Mouse (Mus musculus) MEL (cell line): ENCODE measurements around the gene Dennd2a. TPM values are rescaled to one million over a fixed set of nuclear protein-coding genes. Genes with fewer than 3 reads are reported as not detected.

Source experiments
- DNase-seq: peaks from one replicate; pipeline ENCODE4 v3.0.0; 2011; ENCODE audit warnings: low read depth, low spot score
- H3K27ac ChIP-seq: 2 replicates; pipeline ENCODE4 v1.5.1; 2012; ENCODE audit warnings: low read depth, mild to moderate bottlenecking, control low read depth, low read length, moderate library complexity; ENCODE audit not compliant: control insufficient read depth
- H3K27me3 ChIP-seq, 2 experiments: fragments of 150-350 bp in 1 of 2; sonication (generic) in 1 of 2; 2 replicates each; pipeline ENCODE4 v1.6.1; 2012; ENCODE audit warnings: low read length in 2 of 2, mild to moderate bottlenecking in 2 of 2, improper control_type of control experiment in 1 of 2, moderate library complexity in 1 of 2; ENCODE audit not compliant: insufficient read depth in 2 of 2, control insufficient read depth in 1 of 2
- H3K36me3 ChIP-seq, 2 experiments: 2 replicates each; pipeline ENCODE4 v1.6.1; 2012 to 2014; ENCODE audit warnings: low read length in 2 of 2, improper control_type of control experiment in 1 of 2, inconsistent platforms in 1 of 2, mild to moderate bottlenecking in 1 of 2; ENCODE audit not compliant: insufficient read depth in 2 of 2, control insufficient read depth in 1 of 2
- H3K4me1 ChIP-seq, 2 experiments: fragments of 150-350 bp in 1 of 2; sonication (generic) in 1 of 2; 2 replicates each; pipeline ENCODE4 v1.6.1; 2012; ENCODE audit warnings: low read length in 2 of 2, improper control_type of control experiment in 1 of 2, mild to moderate bottlenecking in 1 of 2; ENCODE audit not compliant: insufficient read depth in 2 of 2, control insufficient read depth in 1 of 2
- H3K4me3 ChIP-seq, 2 experiments: fragments of 150-350 bp in 1 of 2; sonication (generic) in 1 of 2; 2 replicates each; pipeline ENCODE4 v1.5.1; 2012; ENCODE audit warnings: low read depth in 2 of 2, low read length in 2 of 2, mild to moderate bottlenecking in 2 of 2, moderate library complexity in 2 of 2, control low read depth in 1 of 2, improper control_type of control experiment in 1 of 2; ENCODE audit not compliant: control insufficient read depth in 1 of 2, insufficient read depth in 1 of 2
- H3K79me2 ChIP-seq: 2 replicates; pipeline ENCODE4 v1.6.1; 2012; ENCODE audit warnings: mild to moderate bottlenecking, low read length, moderate library complexity; ENCODE audit not compliant: control insufficient read depth, poor library complexity, insufficient read depth
- H3K9ac ChIP-seq: 2 replicates; pipeline ENCODE4 v1.6.1; 2012; ENCODE audit warnings: low read depth, mild to moderate bottlenecking, control low read depth, low read length, moderate library complexity; ENCODE audit not compliant: control insufficient read depth, poor library complexity, severe bottlenecking
- H3K9me3 ChIP-seq: fragments of 150-350 bp; sonication (generic); replicated peaks from 2 replicates; pipeline ENCODE4 v1.6.1; 2012; ENCODE audit warnings: mild to moderate bottlenecking, low read length, improper control_type of control experiment, moderate library complexity; ENCODE audit not compliant: insufficient read depth
- CHD2 ChIP-seq: IDR thresholded peaks from 2 replicates; pipeline ENCODE4 v1.6.1; 2011; ENCODE audit warnings: low read length, improper control_type of control experiment
- CTCF ChIP-seq, 3 experiments: IDR thresholded peaks in 2 of 3; conservative IDR thresholded peaks in 1 of 3; 2 replicates each; pipeline ENCODE4 v1.5.1; 2011 to 2012; ENCODE audit warnings: low read length in 3 of 3, low read depth in 2 of 3, mild to moderate bottlenecking in 2 of 3, improper control_type of control experiment in 1 of 3, inconsistent platforms in 1 of 3, mixed read lengths in 1 of 3, moderate library complexity in 1 of 3; ENCODE audit not compliant: control insufficient read depth in 1 of 3, insufficient read depth in 1 of 3, poor library complexity in 1 of 3, severe bottlenecking in 1 of 3
- E2F4 ChIP-seq: IDR thresholded peaks from 2 replicates; pipeline ENCODE4 v1.6.1; 2011; ENCODE audit warnings: low read depth, low read length, improper control_type of control experiment, borderline replicate concordance
- EP300 ChIP-seq, 2 experiments: IDR thresholded peaks; 2 replicates each; pipeline ENCODE4 v1.6.1; 2011; ENCODE audit warnings: improper control_type of control experiment in 2 of 2, low read length in 2 of 2, low read depth in 1 of 2, mild to moderate bottlenecking in 1 of 2
- GABPA ChIP-seq: IDR thresholded peaks from 2 replicates; pipeline ENCODE4 v1.6.1; 2012; ENCODE audit warnings: low read depth, mild to moderate bottlenecking, inconsistent platforms, low read length, improper control_type of control experiment, moderate library complexity
- GATA1 ChIP-seq: IDR thresholded peaks from 2 replicates; pipeline ENCODE4 v1.6.1; 2011; ENCODE audit warnings: low read depth, low read length, improper control_type of control experiment
- HCFC1 ChIP-seq: IDR thresholded peaks from 2 replicates; pipeline ENCODE4 v1.6.1; 2012; ENCODE audit warnings: low read depth, mild to moderate bottlenecking, inconsistent platforms, low read length, improper control_type of control experiment, moderate library complexity
- KAT2A ChIP-seq: conservative IDR thresholded peaks from 2 replicates; pipeline ENCODE4 v1.6.1; 2012; ENCODE audit warnings: low read depth, low read length, improper control_type of control experiment, inconsistent platforms
- MAX ChIP-seq: IDR thresholded peaks from 2 replicates; pipeline ENCODE4 v1.6.1; 2011; ENCODE audit warnings: low read length, improper control_type of control experiment
- MXI1 ChIP-seq: IDR thresholded peaks from 2 replicates; pipeline ENCODE4 v1.6.1; 2011; ENCODE audit warnings: mild to moderate bottlenecking, low read depth, low read length, improper control_type of control experiment
- POLR2AphosphoS2 ChIP-seq: IDR thresholded peaks from 2 replicates; pipeline ENCODE4 v1.6.1; 2011; ENCODE audit warnings: low read length, improper control_type of control experiment
- POLR2AphosphoS5 ChIP-seq: IDR thresholded peaks from 2 replicates; pipeline ENCODE4 v1.6.1; 2012; ENCODE audit warnings: low read depth, borderline replicate concordance, mild to moderate bottlenecking, inconsistent platforms, low read length, moderate library complexity, mixed read lengths
- RAD21 ChIP-seq: IDR thresholded peaks from 2 replicates; pipeline ENCODE4 v1.6.1; 2011; ENCODE audit warnings: mild to moderate bottlenecking, low read depth, low read length, improper control_type of control experiment
- RCOR1 ChIP-seq: IDR thresholded peaks from 2 replicates; pipeline ENCODE4 v1.6.1; 2012; ENCODE audit warnings: low read depth, mild to moderate bottlenecking, inconsistent platforms, low read length, improper control_type of control experiment
- SIN3A ChIP-seq: IDR thresholded peaks from 2 replicates; pipeline ENCODE4 v1.6.1; 2012; ENCODE audit warnings: low read length, improper control_type of control experiment, inconsistent platforms
- SMC3 ChIP-seq: IDR thresholded peaks from 2 replicates; pipeline ENCODE4 v1.6.1; 2011; ENCODE audit warnings: low read depth, low read length, improper control_type of control experiment
- TAL1 ChIP-seq: IDR thresholded peaks from 2 replicates; pipeline ENCODE4 v1.6.1; 2012; ENCODE audit warnings: mild to moderate bottlenecking, inconsistent platforms, low read length, moderate library complexity, mixed read lengths
- UBTF ChIP-seq: IDR thresholded peaks from 2 replicates; pipeline ENCODE4 v1.6.1; 2012; ENCODE audit warnings: low read depth, mild to moderate bottlenecking, inconsistent platforms, low read length, improper control_type of control experiment, moderate library complexity, borderline replicate concordance; ENCODE audit not compliant: insufficient read depth
- USF1 ChIP-seq: IDR thresholded peaks from 2 replicates; pipeline ENCODE4 v1.6.1; 2014; ENCODE audit warnings: low read depth, mild to moderate bottlenecking, inconsistent platforms, low read length, improper control_type of control experiment, moderate library complexity
- USF2 ChIP-seq, 2 experiments: IDR thresholded peaks; 2 replicates each; pipeline ENCODE4 v1.6.1; 2011 to 2012; ENCODE audit warnings: improper control_type of control experiment in 2 of 2, low read length in 2 of 2, borderline replicate concordance in 1 of 2, inconsistent platforms in 1 of 2, low read depth in 1 of 2, mild to moderate bottlenecking in 1 of 2; ENCODE audit not compliant: insufficient read depth in 1 of 2
- ZC3H11A ChIP-seq: IDR thresholded peaks from 2 replicates; pipeline ENCODE4 v1.6.1; 2012; ENCODE audit warnings: low read depth, mild to moderate bottlenecking, inconsistent platforms, low read length, improper control_type of control experiment
- ZMIZ1 ChIP-seq: IDR thresholded peaks from 2 replicates; pipeline ENCODE4 v1.6.1; 2012; ENCODE audit warnings: low read depth, mild to moderate bottlenecking, inconsistent platforms, low read length, improper control_type of control experiment, moderate library complexity
- ZNF384 ChIP-seq: IDR thresholded peaks from 2 replicates; pipeline ENCODE4 v1.6.1; 2012; ENCODE audit warnings: low read depth, mild to moderate bottlenecking, inconsistent platforms, low read length, improper control_type of control experiment
- polyA plus RNA-seq, 2 experiments: library from polyadenylated mRNA; stranded (reverse) in 1 of 2; unstranded in 1 of 2; fragments of >175 nt in 1 of 2; fragments of >200 nt in 1 of 2; gene quantifications; 2 replicates each; pipeline versions ENCODE4 v1.2.1 to v1.2.4; 2012; ENCODE audit warnings: low replicate concordance in 2 of 2, low read depth in 1 of 2; ENCODE audit not compliant: insufficient read length in 2 of 2, insufficient read depth in 1 of 2, missing spikeins in 1 of 2
- total RNA-seq: library from RNA; depleted of rRNA; stranded (reverse); fragments of 300-350 nt; gene quantifications from 2 replicates; pipeline ENCODE4 v1.2.3, GENCODE M21; 2012

Gene Dennd2a
- total and polyA plus RNA-seq, 3 experiments: 0.15 TPM; not detected in 2

DNA sequence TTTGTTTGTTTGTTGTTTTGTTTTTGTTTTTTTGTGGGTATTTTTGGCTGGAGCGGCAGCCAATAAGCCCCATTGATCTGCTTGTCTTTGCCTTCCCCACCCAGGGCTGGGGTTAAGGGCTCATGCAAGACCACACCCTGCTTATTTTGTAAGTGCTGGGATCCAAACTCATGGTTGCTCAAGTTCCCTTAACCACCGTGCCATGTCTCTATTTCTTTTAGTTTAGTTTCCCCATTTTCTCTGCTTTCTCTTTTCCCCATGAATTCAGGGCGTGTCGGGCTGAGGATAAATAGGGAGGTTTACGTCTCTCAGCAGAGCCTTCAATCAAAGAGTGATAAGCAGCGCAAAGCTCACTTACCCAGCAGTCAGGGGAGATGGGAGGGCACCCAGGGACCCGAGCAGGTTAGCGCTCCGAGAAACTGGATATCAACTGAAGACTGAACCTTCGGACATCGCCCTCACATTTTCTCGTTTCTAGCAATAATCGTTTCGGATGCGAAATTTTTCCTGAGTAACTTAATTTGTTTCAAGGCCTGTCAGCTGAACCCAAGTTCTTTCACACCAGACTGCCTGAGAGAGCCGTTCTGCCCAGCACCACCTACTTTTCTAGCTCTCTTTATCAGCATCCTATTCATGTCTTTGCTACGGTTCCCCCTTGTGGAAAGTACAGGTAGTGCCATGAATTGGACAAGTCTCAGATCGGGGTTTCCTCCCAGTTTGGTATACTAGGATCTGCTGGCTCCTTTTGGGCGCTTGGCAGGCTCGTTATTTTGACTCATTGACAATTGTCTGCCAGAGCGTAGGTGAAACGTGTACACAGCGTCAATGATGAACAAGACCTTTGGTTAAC is 4.7 kb upstream of the Dennd2a start:
- DNase-seq: peak; percentile 96
- Histone ChIP-seq H3K9me3 (no peaks in the 10 kb centered on the region), H3K4me3 (peak overlapping the region; percentile 56 to 67), H3K79me2 (no peaks in the 10 kb centered on the region), H3K27ac (peak overlapping the region; percentile 25), H3K27me3 (no peaks in the 10 kb centered on the region), H3K36me3 (0 out of 4 replicates have a peak, but pooled peaks cover 0 to 4% of the 10 kb centered on the region in 2 experiments), H3K4me1 (peaks cover 0 to 4% of the 10 kb centered on the region in 2 experiments; a peak in 1 of 4 replicates), H3K9ac (peak overlapping the region; percentile 37)
- TF ChIP-seq POLR2AphosphoS2 (no peak), GABPA (0 out of 2 replicates have a peak, but pooled peaks have one; percentile 15), USF2 (IDR thresholded peaks at IDR 0.05; ENCODE audit: borderline replicate concordance in 1 of 2, insufficient read depth in 1 of 2, low read depth in 1 of 2, low read length in 2 of 2) (no peak), POLR2AphosphoS5 (no peak), KAT2A (no peak), E2F4 (no peak), ZMIZ1 (no peak), USF1 (no peak; the same call in 1 of the 2 replicates), RCOR1 (peak; percentile 8; the same call in 1 of the 2 replicates), RAD21 (peak; percentile 55), CTCF (IDR thresholded peaks at IDR 0.05 in 2 of 3, conservative IDR thresholded peaks at IDR 0.05 in 1 of 3; ENCODE audit: control insufficient read depth in 1 of 3, insufficient read depth in 1 of 3, low read depth in 2 of 3, low read length in 3 of 3, poor library complexity in 1 of 3, severe bottlenecking in 1 of 3) (peak; percentile 25 to 81 (median 78); a peak in 5 of 6 replicates), MAX (peak; percentile 31; the same call in 1 of the 2 replicates), EP300 (IDR thresholded peaks at IDR 0.05; ENCODE audit: low read depth in 1 of 2, low read length in 2 of 2) (peak in 1 of 2 experiments; percentile 26; a peak in 2 of 4 replicates), ZC3H11A (peak; percentile 6; the same call in 1 of the 2 replicates), ZNF384 (no peak), MXI1 (peak; percentile 38; the same call in 1 of the 2 replicates), SMC3 (peak; percentile 76), CHD2 (no peak), TAL1 (no peak), UBTF (no peak), GATA1 (peak; percentile 75; the same call in 1 of the 2 replicates), SIN3A (peak; percentile 53), HCFC1 (0 out of 2 replicates have a peak, but pooled peaks have one; percentile 21)
